Mouse (Mus musculus): ENCODE measurements at regions not wholly inside any gene's neighbourhood (a gene's known extent, or its start where the extent isn't known, plus 50 kb on each side); places are given as distances from the start of the nearest gene placed in this dataset.
"Not testable (repeated sequence)": the region's sequence is repeated elsewhere in the genome, so short reads cannot be mapped to it uniquely, and the experiment has no call there.

GRCm38 (mm10) chrX:159066212-159066611 lies 143.9 kb upstream of the Rps6ka3 start:
- 70% methylated on average over 2 of the region's 2 CpGs for WGBS
- Histone ChIP-seq H3K36me3 (ENCODE audit: control insufficient read depth, insufficient read depth, low read length) (no peaks in the 10 kb centered on the region), H3K4me1 (ENCODE audit: control insufficient read depth, insufficient read depth, insufficient read length, low read length) (no peaks in the 10 kb centered on the region), H3K4me3 (ENCODE audit: low read depth, low read length) (no peak overlapping the region), H3K27me3 (ENCODE audit: control insufficient read depth, insufficient read depth, low read length) (no peaks in the 10 kb centered on the region), H3K27ac (ENCODE audit: insufficient read depth, low read depth, low read length) (no peak overlapping the region)
- no peak for TF ChIP-seq CTCF (IDR thresholded peaks at IDR 0.05; ENCODE audit: extremely low read depth, insufficient read length, insufficient replicate concordance, low read depth, low read length)
- no peak for TF ChIP-seq POLR2A (IDR thresholded peaks at IDR 0.05; ENCODE audit: low read depth, low read length)

GRCm38 (mm10) chrX:159072647-159073046 lies 137.5 kb upstream of the Rps6ka3 start:
- Histone ChIP-seq H3K27ac (ENCODE audit: insufficient read depth, low read depth, low read length) (no peak overlapping the region), H3K4me1 (ENCODE audit: control insufficient read depth, insufficient read depth, insufficient read length, low read length) (no peaks in the 10 kb centered on the region), H3K36me3 (ENCODE audit: control insufficient read depth, insufficient read depth, low read length) (no peaks in the 10 kb centered on the region), H3K27me3 (ENCODE audit: control insufficient read depth, insufficient read depth, low read length) (no peaks in the 10 kb centered on the region), H3K4me3 (ENCODE audit: low read depth, low read length) (no peak overlapping the region)
- TF ChIP-seq POLR2A (IDR thresholded peaks at IDR 0.05; ENCODE audit: low read depth, low read length) (no peak), CTCF (IDR thresholded peaks at IDR 0.05; ENCODE audit: extremely low read depth, insufficient read length, insufficient replicate concordance, low read depth, low read length) (no peak)
- WGBS = 67% methylated on average over 3 of the region's 3 CpGs

GRCm38 (mm10) chrX:159073533-159073932 lies 136.6 kb upstream of the Rps6ka3 start:
- no peaks in the 10 kb centered on the region for H3K4me1 ChIP-seq (ENCODE audit: control insufficient read depth, insufficient read depth, insufficient read length, low read length)
- no peak overlapping the region for H3K4me3 ChIP-seq (ENCODE audit: low read depth, low read length)
- TF ChIP-seq POLR2A (IDR thresholded peaks at IDR 0.05; ENCODE audit: low read depth, low read length) (no peak), CTCF (IDR thresholded peaks at IDR 0.05; ENCODE audit: extremely low read depth, insufficient read length, insufficient replicate concordance, low read depth, low read length) (no peak)
- H3K36me3 ChIP-seq (ENCODE audit: control insufficient read depth, insufficient read depth, low read length) = no peaks in the 10 kb centered on the region
- H3K27ac ChIP-seq (ENCODE audit: insufficient read depth, low read depth, low read length) = no peak overlapping the region
- H3K27me3 ChIP-seq (ENCODE audit: control insufficient read depth, insufficient read depth, low read length) = no peaks in the 10 kb centered on the region

DNA sequence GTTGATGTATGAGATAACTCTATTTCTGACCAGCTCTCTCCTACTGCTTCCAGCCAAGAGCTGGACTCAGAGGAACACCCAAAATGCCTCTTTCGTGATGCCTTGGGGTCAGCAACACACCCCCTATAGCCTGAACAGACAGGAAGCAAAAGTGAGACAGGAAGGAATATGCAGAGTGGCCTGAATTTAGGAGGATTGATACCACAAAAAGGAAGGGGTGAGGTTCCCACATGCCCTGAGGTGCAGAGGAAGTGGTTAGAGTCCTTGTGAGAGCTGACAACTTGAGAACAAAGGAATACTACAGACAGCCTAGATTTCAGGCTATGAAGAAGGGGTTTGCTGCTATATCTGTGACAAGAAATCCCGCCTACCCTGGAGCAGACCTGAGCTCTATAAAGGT lies 129.6 kb upstream of the Rps6ka3 start:
- Histone ChIP-seq H3K4me3 (ENCODE audit: low read depth, low read length) (no peak overlapping the region), H3K27ac (ENCODE audit: insufficient read depth, low read depth, low read length) (no peak overlapping the region), H3K4me1 (ENCODE audit: control insufficient read depth, insufficient read depth, insufficient read length, low read length) (no peaks in the 10 kb centered on the region), H3K27me3 (ENCODE audit: control insufficient read depth, insufficient read depth, low read length) (no peaks in the 10 kb centered on the region), H3K36me3 (ENCODE audit: control insufficient read depth, insufficient read depth, low read length) (no peaks in the 10 kb centered on the region)
- 61% methylated on average over 2 of the region's 2 CpGs for WGBS
- TF ChIP-seq CTCF (IDR thresholded peaks at IDR 0.05; ENCODE audit: extremely low read depth, insufficient read length, insufficient replicate concordance, low read depth, low read length) = no peak
- no peak for TF ChIP-seq POLR2A (IDR thresholded peaks at IDR 0.05; ENCODE audit: low read depth, low read length)

DNA sequence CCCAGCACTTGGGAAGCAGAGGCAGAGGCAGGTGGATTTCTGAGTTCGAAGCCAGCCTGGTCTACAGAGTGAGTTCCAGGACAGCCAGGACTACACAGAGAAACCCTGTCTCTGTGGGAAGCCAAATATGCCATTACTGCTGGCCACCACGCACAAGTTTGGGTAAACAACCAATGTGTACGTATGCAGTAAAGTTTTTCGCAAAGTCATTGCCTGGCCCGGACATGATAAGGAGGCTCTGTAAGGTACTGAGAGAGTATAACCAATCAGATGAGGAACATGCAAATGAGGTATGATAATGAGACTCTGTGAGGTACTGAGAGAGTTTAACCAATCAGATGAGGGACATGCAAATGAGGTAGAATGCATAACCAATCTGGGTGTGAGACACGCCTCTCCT lies 99.5 kb upstream of the Rps6ka3 start:
- not testable (repeated sequence) for H3K4me3 ChIP-seq (ENCODE audit: low read depth, low read length); H3K27ac ChIP-seq (ENCODE audit: insufficient read depth, low read depth, low read length); H3K27me3 ChIP-seq (ENCODE audit: control insufficient read depth, insufficient read depth, low read length); H3K36me3 ChIP-seq (ENCODE audit: control insufficient read depth, insufficient read depth, low read length); H3K4me1 ChIP-seq (ENCODE audit: control insufficient read depth, insufficient read depth, insufficient read length, low read length)
- WGBS = 88% methylated on average over 6 of the region's 6 CpGs

DNA sequence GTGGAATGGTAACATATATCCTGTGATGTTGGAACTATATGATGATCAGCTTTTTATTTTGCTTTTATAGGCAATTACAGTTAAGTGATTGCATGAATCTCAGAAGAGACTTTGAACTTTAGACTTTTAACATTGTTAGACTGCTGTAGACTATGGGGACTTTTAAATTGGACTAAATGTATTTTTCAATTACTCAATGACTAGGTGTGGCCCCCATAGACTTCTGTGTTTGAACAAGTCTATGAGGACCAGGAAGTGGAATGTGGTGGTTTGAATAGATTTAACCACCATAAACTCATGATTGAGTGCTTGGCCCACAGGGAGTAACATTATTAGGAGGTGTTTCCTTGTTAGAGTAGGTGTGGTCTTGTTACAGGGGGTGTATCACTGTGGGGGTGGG lies 93.9 kb upstream of the Rps6ka3 start:
- Histone ChIP-seq H3K27ac (ENCODE audit: insufficient read depth, low read depth, low read length) (no peak overlapping the region), H3K4me1 (ENCODE audit: control insufficient read depth, insufficient read depth, insufficient read length, low read length) (peaks cover 2% of the 10 kb centered on the region; the same call in 1 of the 2 replicates), H3K36me3 (ENCODE audit: control insufficient read depth, insufficient read depth, low read length) (no peaks in the 10 kb centered on the region), H3K4me3 (ENCODE audit: low read depth, low read length) (no peak overlapping the region), H3K27me3 (ENCODE audit: control insufficient read depth, insufficient read depth, low read length) (no peaks in the 10 kb centered on the region)
- TF ChIP-seq POLR2A (IDR thresholded peaks at IDR 0.05; ENCODE audit: low read depth, low read length) (no peak), CTCF (IDR thresholded peaks at IDR 0.05; ENCODE audit: extremely low read depth, insufficient read length, insufficient replicate concordance, low read depth, low read length) (no peak)

- Histone ChIP-seq H3K4me1 (ENCODE audit: control insufficient read depth, insufficient read depth, insufficient read length, low read length) (peaks cover 4% of the 10 kb centered on the region; the same call in 1 of the 2 replicates), H3K36me3 (ENCODE audit: control insufficient read depth, insufficient read depth, low read length) (no peaks in the 10 kb centered on the region), H3K4me3 (ENCODE audit: low read depth, low read length) (no peak overlapping the region), H3K27ac (ENCODE audit: insufficient read depth, low read depth, low read length) (no peak overlapping the region), H3K27me3 (ENCODE audit: control insufficient read depth, insufficient read depth, low read length) (no peaks in the 10 kb centered on the region)
- WGBS = 72% methylated on average over 4 of the region's 4 CpGs
- TF ChIP-seq CTCF (IDR thresholded peaks at IDR 0.05; ENCODE audit: extremely low read depth, insufficient read length, insufficient replicate concordance, low read depth, low read length) (no peak), POLR2A (IDR thresholded peaks at IDR 0.05; ENCODE audit: low read depth, low read length) (no peak)
Measured at GRCm38 (mm10) chrX:159140554-159140953, 69.6 kb upstream of the Rps6ka3 start.

DNA sequence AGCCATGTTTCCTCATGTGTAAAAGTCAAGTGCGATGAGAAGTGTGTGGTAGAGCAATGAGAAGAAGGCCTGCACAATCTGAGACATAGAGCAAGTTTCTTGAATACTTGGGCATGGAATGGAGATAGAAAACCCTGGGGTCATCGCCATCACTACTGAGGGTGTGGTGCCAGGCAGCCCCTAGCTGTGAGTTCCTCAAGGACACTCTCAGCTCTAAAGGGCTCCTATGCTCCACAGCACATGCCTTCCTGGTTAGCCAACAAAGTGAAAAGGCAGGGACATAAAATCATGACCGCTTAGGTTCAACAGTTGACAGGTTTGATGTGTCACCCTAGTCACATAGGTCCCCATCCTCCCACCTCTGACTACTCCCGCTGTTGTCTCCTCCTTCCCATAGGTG lies 66.8 kb upstream of the Rps6ka3 start:
- WGBS = 77% methylated on average over 4 of the region's 4 CpGs

More for the DNA sequence above, 66.8 kb upstream of the Rps6ka3 start:
- no peak for TF ChIP-seq CTCF (IDR thresholded peaks at IDR 0.05; ENCODE audit: extremely low read depth, insufficient read length, insufficient replicate concordance, low read depth, low read length)
- no peak for TF ChIP-seq POLR2A (IDR thresholded peaks at IDR 0.05; ENCODE audit: low read depth, low read length)
- Histone ChIP-seq H3K36me3 (ENCODE audit: control insufficient read depth, insufficient read depth, low read length) (no peaks in the 10 kb centered on the region), H3K27ac (ENCODE audit: insufficient read depth, low read depth, low read length) (no peak overlapping the region), H3K27me3 (ENCODE audit: control insufficient read depth, insufficient read depth, low read length) (no peaks in the 10 kb centered on the region), H3K4me3 (ENCODE audit: low read depth, low read length) (no peak overlapping the region), H3K4me1 (ENCODE audit: control insufficient read depth, insufficient read depth, insufficient read length, low read length) (peaks cover 4% of the 10 kb centered on the region; the same call in 1 of the 2 replicates)

All from small intestine, adult 2 months (tissue).